Mouse (Mus musculus) midbrain, embryonic 12.5 days (tissue): ENCODE results near the gene Npepps. TPM values are rescaled to one million over a fixed set of nuclear protein-coding genes. Genes with fewer than 3 reads are reported as not detected.
"Not testable (repeated sequence)": the region's sequence is repeated elsewhere in the genome, so short reads cannot be mapped to it uniquely, and the experiment has no call there.

Source experiments
- ATAC-seq: fragments of 200-750 bp; cut with Nextera tagmentation; 2 replicates; pipeline ENCODE4 v1.8.0; 2017; ENCODE audit warnings: low read depth, moderate TSS enrichment, moderate library complexity; ENCODE audit not compliant: low FRiP score
- H3K27ac ChIP-seq: fragments of 300-500 bp; sonication (generic); replicated peaks from 2 replicates; pipeline ENCODE4 v1.5.1; 2016; ENCODE audit warnings: mild to moderate bottlenecking
- H3K27me3 ChIP-seq: fragments of 300-500 bp; sonication (generic); 2 replicates; pipeline ENCODE4 v1.6.1; 2016; ENCODE audit warnings: mild to moderate bottlenecking
- H3K36me3 ChIP-seq: fragments of 300-500 bp; sonication (generic); 2 replicates; pipeline ENCODE4 v1.6.1; 2016
- H3K4me1 ChIP-seq: fragments of 300-500 bp; sonication (generic); 2 replicates; pipeline ENCODE4 v1.6.1; 2016
- H3K4me2 ChIP-seq: fragments of 300-500 bp; sonication (generic); replicated peaks from 2 replicates; pipeline ENCODE4 v1.6.1; 2016; ENCODE audit warnings: mild to moderate bottlenecking, moderate library complexity
- H3K4me3 ChIP-seq: fragments of 300-500 bp; sonication (generic); 2 replicates; pipeline ENCODE4 v1.5.1; 2016; ENCODE audit warnings: mild to moderate bottlenecking
- H3K9ac ChIP-seq: fragments of 300-500 bp; sonication (generic); replicated peaks from 2 replicates; pipeline ENCODE4 v1.6.1; 2016; ENCODE audit warnings: mild to moderate bottlenecking, moderate library complexity
- H3K9me3 ChIP-seq: fragments of 300-500 bp; sonication (generic); 2 replicates; pipeline ENCODE4 v1.6.1; 2016; ENCODE audit warnings: mild to moderate bottlenecking
- WGBS: fragments of 180-500 bp; shearing (Covaris S2); methylation state at CpG from one replicate; pipeline ENCODE4 v1.1.7; 2016; 5-methylcytosine and 5-hydroxymethylcytosine counted together
- polyA plus RNA-seq: library from polyadenylated mRNA; unstranded; fragments of >200 nt; fragmentation: Nextera tagmentation; extraction: Ambion mirVana; gene quantifications from 2 replicates; pipeline ENCODE4 v1.2.1, GENCODE M21; 2016

The Npepps gene
- polyA plus RNA-seq, 1 experiment from 2014 or later, result 134 TPM

- Histone ChIP-seq H3K4me1 (peaks cover 15% of the 10 kb centered on the region), H3K4me3 (no peak overlapping the region), H3K27ac (no peak overlapping the region), H3K9me3 (0 out of 2 replicates have a peak, but pooled peaks cover 4% of the 10 kb centered on the region), H3K4me2 (no peak overlapping the region), H3K9ac (no peak overlapping the region), H3K27me3 (no peaks in the 10 kb centered on the region), H3K36me3 (no peaks in the 10 kb centered on the region)
- no peak for ATAC-seq
- 84% methylated on average over 5 of the region's 5 CpGs for WGBS
Observed at GRCm38 (mm10) chr11:97273613-97274012, 6.8 kb downstream of the Npepps start.

DNA sequence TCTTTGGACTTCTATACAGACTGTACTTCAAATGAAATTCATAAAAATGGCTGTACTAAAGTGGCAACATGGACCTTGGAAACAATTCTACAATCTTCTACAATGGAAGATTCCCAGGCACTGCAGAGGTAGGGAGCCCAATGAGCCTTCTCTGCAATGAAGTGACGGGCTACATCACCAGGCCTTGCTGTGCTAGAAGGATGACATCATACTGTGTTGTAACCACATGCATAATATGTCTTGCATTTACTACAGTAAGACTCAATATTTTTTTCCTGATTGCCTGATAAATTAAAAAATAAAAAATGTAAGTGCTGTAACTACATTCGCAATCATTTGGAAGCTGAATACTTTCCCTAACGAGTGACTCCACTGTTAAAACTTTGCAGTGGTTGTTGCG lies 7.6 kb downstream of the Npepps start:
- no peak for ATAC-seq
- H3K4me3 ChIP-seq, result no peak overlapping the region
- H3K27me3 ChIP-seq, result no peaks in the 10 kb centered on the region
- H3K27ac ChIP-seq, result no peak overlapping the region
- H3K4me1 ChIP-seq, result peaks cover 7% of the 10 kb centered on the region
- no peak overlapping the region for H3K9ac ChIP-seq
- no peaks in the 10 kb centered on the region for H3K36me3 ChIP-seq
- 97% methylated on average over 4 of the region's 4 CpGs for WGBS
- H3K9me3 ChIP-seq, result 0 out of 2 replicates have a peak, but pooled peaks cover 4% of the 10 kb centered on the region
- no peak overlapping the region for H3K4me2 ChIP-seq

GRCm38 (mm10) chr11:97270004-97270403 lies 10.4 kb downstream of the Npepps start:
- 89% methylated on average over 2 of the region's 2 CpGs for WGBS
- H3K4me3 ChIP-seq, H3K27me3 ChIP-seq, H3K4me2 ChIP-seq, ATAC-seq, H3K9me3 ChIP-seq, H3K27ac ChIP-seq, H3K4me1 ChIP-seq, H3K9ac ChIP-seq: not testable (repeated sequence)
- H3K36me3 ChIP-seq, result peaks cover 16% of the 10 kb centered on the region

- H3K27ac ChIP-seq, H3K9me3 ChIP-seq, H3K4me3 ChIP-seq, H3K27me3 ChIP-seq, H3K4me1 ChIP-seq, H3K9ac ChIP-seq, H3K4me2 ChIP-seq, ATAC-seq: not testable (repeated sequence)
- peaks cover 32% of the 10 kb centered on the region for H3K36me3 ChIP-seq
- 97% methylated on average over 1 of the region's 1 CpGs for WGBS
Observed at GRCm38 (mm10) chr11:97266544-97266943, 13.9 kb downstream of the Npepps start.

- not testable (repeated sequence) for H3K4me3 ChIP-seq, ATAC-seq, H3K9me3 ChIP-seq, H3K27ac ChIP-seq, H3K4me2 ChIP-seq, H3K27me3 ChIP-seq, H3K4me1 ChIP-seq, H3K9ac ChIP-seq
- 69% methylated on average over 1 of the region's 1 CpGs for WGBS
- peaks cover 24% of the 10 kb centered on the region for H3K36me3 ChIP-seq
Observed at GRCm38 (mm10) chr11:97249649-97250048, 30.8 kb downstream of the Npepps start.

DNA sequence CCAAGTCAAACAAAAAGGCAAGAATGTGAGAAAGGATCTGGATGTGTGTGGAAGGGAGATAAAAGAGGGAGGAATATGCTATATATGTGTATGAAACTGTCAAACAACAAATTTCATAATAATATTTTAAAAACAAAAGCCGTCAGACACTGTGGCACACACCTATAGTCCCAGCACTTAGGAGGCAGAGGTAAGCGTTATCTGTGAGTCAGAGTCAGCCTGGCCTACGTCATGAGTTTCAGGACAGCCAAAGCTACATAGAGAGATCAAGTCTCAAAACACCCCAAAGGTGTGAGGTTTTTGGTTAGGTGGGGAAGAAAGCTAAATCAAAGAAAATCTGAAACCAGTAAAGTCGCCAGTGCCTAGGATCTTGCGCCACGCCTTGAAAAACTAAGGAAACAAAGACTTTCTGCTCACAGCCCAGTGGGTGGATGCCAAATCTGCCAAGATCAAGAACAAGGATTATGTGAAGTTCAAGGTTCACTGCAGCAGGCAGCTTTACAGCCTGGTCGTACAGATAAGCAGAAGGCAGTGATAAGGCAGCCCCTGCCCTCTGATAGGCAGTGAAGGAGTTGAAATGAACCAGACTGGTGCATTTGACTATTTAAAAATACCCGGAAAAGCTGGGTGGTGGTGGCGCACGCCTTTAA lies 33.8 kb downstream of the Npepps start:
- WGBS, result 94% methylated on average over 10 of the region's 10 CpGs
- no peak for ATAC-seq

DNA sequence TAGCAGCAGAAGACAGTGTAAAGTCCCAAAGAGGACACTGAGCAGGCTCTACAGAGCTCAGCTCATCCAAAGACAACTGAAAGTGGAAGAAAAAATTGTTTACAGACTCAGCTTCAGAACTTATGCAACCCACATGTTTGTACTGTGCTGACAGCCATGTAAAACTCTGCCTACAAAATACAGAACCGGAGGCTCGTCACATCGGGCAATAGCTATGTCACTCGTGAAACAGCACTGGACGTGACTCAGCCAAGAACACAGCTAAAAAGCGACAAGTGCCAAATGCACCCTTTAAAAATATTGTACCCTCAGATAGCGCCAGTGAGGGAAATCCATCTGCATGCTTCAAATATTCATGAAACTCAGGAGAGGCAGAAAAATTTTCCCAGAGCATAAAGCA lies 39.1 kb downstream of the Npepps start:
- no peaks in the 10 kb centered on the region for H3K4me1 ChIP-seq
- 96% methylated on average over 7 of the region's 7 CpGs for WGBS

More for the DNA sequence above, 33.8 kb downstream of the Npepps start:
- Histone ChIP-seq H3K4me2 (no peak overlapping the region), H3K27me3 (no peaks in the 10 kb centered on the region), H3K9me3 (no peaks in the 10 kb centered on the region), H3K4me1 (no peaks in the 10 kb centered on the region), H3K4me3 (no peak overlapping the region), H3K36me3 (peaks cover 30% of the 10 kb centered on the region), H3K27ac (no peak overlapping the region), H3K9ac (no peak overlapping the region)

DNA sequence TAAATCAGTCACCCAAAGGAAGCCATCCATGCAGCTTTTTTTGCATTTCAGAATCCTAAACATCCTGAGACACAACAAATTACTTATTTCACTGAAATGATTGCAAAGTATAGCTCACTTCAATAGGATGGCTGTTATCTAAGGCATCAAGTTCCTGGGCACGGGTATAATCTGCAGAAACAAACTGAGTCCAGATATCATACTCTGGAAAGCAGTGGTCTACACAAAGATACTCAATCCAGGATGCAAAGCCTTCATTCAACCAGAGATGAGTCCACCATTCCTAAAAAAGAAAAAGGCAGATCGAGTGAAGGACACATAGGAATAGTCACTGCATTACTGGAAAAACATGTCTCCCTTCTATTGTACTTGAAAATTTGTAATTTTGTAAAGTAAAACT lies 42.5 kb downstream of the Npepps start:
- 92% methylated on average over 2 of the region's 2 CpGs for WGBS
- Histone ChIP-seq H3K9ac (no peak overlapping the region), H3K36me3 (peaks cover 53% of the 10 kb centered on the region), H3K4me3 (no peak overlapping the region), H3K27me3 (no peaks in the 10 kb centered on the region), H3K4me2 (no peak overlapping the region), H3K9me3 (no peaks in the 10 kb centered on the region), H3K27ac (no peak overlapping the region), H3K4me1 (no peaks in the 10 kb centered on the region)
- ATAC-seq, result no peak

More for the DNA sequence above, 39.1 kb downstream of the Npepps start:
- H3K27ac ChIP-seq, result no peak overlapping the region
- no peak overlapping the region for H3K9ac ChIP-seq
- peaks cover 44% of the 10 kb centered on the region for H3K36me3 ChIP-seq
- H3K4me2 ChIP-seq, result no peak overlapping the region
- no peak overlapping the region for H3K4me3 ChIP-seq
- H3K9me3 ChIP-seq, result no peaks in the 10 kb centered on the region
- ATAC-seq, result no peak
- H3K27me3 ChIP-seq, result no peaks in the 10 kb centered on the region

DNA sequence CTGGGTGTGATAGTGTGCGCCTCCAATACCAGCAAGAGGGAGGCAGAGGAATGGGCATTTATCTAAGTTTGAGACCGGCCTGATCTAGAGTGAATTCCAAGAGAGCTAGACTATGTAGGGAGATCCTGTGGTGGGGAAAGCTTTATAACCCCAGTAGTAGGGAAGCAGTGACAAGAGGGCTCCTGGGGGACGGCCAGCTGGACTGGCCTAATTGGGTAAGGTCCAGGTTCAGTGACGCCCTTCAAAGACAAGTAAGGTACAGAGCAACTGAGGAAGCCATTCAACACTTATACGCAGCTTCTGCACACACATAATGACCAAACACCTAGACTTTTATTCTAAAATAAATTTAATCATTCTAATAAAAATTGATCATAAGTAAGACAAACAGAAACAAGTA lies 48.0 kb downstream of the Npepps start:
- ATAC-seq, result no peak
- Histone ChIP-seq H3K9ac (no peak overlapping the region), H3K27ac (no peak overlapping the region), H3K4me2 (no peak overlapping the region), H3K9me3 (no peaks in the 10 kb centered on the region), H3K4me3 (no peak overlapping the region), H3K27me3 (no peaks in the 10 kb centered on the region), H3K4me1 (no peaks in the 10 kb centered on the region), H3K36me3 (peaks cover 73% of the 10 kb centered on the region)
- WGBS, result 92% methylated on average over 5 of the region's 5 CpGs

DNA sequence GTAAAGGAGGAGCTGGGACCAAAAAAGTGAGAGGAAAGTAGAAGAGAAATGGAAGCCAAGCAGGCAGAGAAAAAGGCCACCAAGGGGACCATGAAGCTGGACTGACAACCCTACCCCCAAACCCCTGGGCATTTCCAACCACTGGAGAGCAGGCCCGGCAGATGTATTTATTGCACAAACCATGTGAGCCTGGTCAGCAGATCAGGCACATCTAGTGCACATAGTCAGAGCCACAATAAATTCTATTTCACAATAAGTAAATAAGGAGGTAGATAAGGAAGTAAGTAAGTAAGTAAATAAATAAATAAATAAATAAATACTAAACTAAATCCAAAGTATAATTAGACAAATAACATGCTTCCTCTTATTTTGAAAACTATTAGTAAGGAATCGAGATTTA lies 51.0 kb downstream of the Npepps start:
- H3K27me3 ChIP-seq, result no peaks in the 10 kb centered on the region
- H3K9me3 ChIP-seq, result no peaks in the 10 kb centered on the region
- no peak overlapping the region for H3K4me2 ChIP-seq
- H3K4me1 ChIP-seq, result no peaks in the 10 kb centered on the region
- no peak overlapping the region for H3K9ac ChIP-seq
- WGBS, result 92% methylated on average over 2 of the region's 2 CpGs
- no peak for ATAC-seq
- H3K36me3 ChIP-seq, result peaks cover 80% of the 10 kb centered on the region
- no peak overlapping the region for H3K27ac ChIP-seq
- no peak overlapping the region for H3K4me3 ChIP-seq

DNA sequence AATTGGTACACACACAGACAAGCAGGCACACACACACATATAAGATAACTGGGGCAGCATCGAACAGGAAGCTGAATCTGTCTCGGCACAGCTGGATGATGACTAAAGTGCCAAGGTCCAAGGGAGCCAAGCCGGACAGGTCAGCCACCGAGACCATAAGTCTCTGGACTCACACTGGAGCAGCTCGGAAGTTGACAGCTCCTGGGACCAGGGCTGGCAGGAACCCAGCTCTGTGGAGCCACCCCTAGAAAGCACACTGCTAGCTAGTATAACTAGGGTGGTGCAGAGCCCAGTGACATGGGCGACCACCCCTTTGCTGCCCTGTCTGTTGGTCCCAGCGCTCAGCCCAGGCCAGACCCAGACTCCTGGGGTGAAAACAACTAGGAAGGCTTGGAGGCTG lies 51.5 kb downstream of the Npepps start:
- WGBS, result 92% methylated on average over 7 of the region's 7 CpGs
- Histone ChIP-seq H3K4me3 (no peak overlapping the region), H3K9me3 (no peaks in the 10 kb centered on the region), H3K27ac (no peak overlapping the region), H3K36me3 (peaks cover 77% of the 10 kb centered on the region), H3K9ac (no peak overlapping the region), H3K4me2 (no peak overlapping the region), H3K27me3 (no peaks in the 10 kb centered on the region), H3K4me1 (no peaks in the 10 kb centered on the region)
- no peak for ATAC-seq

- no peak for ATAC-seq
- 100% methylated on average over 1 of the region's 1 CpGs for WGBS
- Histone ChIP-seq H3K9me3 (no peaks in the 10 kb centered on the region), H3K27me3 (no peaks in the 10 kb centered on the region), H3K4me2 (no peak overlapping the region), H3K36me3 (peaks cover 80% of the 10 kb centered on the region), H3K9ac (no peak overlapping the region), H3K4me3 (no peak overlapping the region), H3K27ac (no peak overlapping the region), H3K4me1 (no peaks in the 10 kb centered on the region; the same call in 1 of the 2 replicates)
Observed at GRCm38 (mm10) chr11:97226131-97226530, 54.3 kb downstream of the Npepps start.

DNA sequence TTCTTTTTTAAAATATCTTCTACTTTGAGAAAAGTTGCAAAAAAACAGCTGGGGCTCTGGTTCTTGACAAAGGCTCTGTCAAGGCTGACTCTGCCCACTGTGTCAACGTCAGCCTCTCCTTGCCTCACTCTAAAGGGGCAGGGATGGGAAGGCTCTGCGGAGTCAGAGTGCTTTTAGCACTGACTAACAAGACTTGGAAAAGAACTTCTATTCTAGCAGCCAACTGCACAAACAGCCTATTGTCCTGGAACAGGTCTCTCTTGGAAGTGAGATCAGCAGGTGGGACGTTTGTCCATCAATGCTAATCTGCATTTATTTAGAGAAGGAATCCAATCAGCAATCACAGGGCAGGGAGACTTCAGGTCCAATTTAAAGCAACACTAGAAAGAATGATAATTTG lies 57.0 kb downstream of the Npepps start:
- H3K4me3 ChIP-seq, result no peak overlapping the region
- H3K9ac ChIP-seq, result no peak overlapping the region
- H3K4me2 ChIP-seq, result no peak overlapping the region
- WGBS, result 52% methylated on average over 3 of the region's 3 CpGs
- no peaks in the 10 kb centered on the region for H3K9me3 ChIP-seq
- H3K27ac ChIP-seq, result no peak overlapping the region
- H3K27me3 ChIP-seq, result no peaks in the 10 kb centered on the region
- peaks cover 83% of the 10 kb centered on the region for H3K36me3 ChIP-seq
- no peaks in the 10 kb centered on the region; the same call in 1 of the 2 replicates for H3K4me1 ChIP-seq
- no peak for ATAC-seq
